Mouse (Mus musculus): ENCODE results near the gene Mrpl51. TPM values are rescaled to one million over a fixed set of nuclear protein-coding genes. Genes with fewer than 3 reads are reported as not detected.
A peak's percentile ranks its signal among the peaks of the same experiment; 100 is the strongest.

Gene Mrpl51
- total and polyA plus RNA-seq, 3 experiments = 166 to 343 (median 303) TPM

GRCm38 (mm10) chr6:125145479-125145951 lies 46.1 kb upstream of the Mrpl51 start:
- Histone ChIP-seq H3K4me3 (peak overlapping the region; percentile 95), H3K27me3 (ENCODE audit: control insufficient read depth, insufficient read depth, low read length) (no peaks in the 10 kb centered on the region), H3K27ac (peak overlapping the region; percentile 90), H3K79me2 (replicated peaks; ENCODE audit: control insufficient read depth, insufficient read depth, low read length) (peaks cover 2% of the 10 kb centered on the region), H3K36me3 (ENCODE audit: control insufficient read depth, insufficient read depth, low read length) (peaks cover 3% of the 10 kb centered on the region; the same call in 1 of the 2 replicates), H3K4me1 (ENCODE audit: control insufficient read depth, insufficient read depth, low read length) (peaks cover 32% of the 10 kb centered on the region), H3K9ac (ENCODE audit: low read depth, low read length) (peak overlapping the region; percentile 94)
- TF ChIP-seq CTCF (IDR thresholded peaks at IDR 0.05) (no peak), POLR2A (IDR thresholded peaks at IDR 0.05; ENCODE audit: insufficient read depth, low read depth, low read length) (no peak), EP300 (IDR thresholded peaks at IDR 0.05; ENCODE audit: insufficient read depth, low read depth, low read length) (no peak)
- WGBS = under 1% methylated on average over 35 of the region's 35 CpGs
- DNase-seq = peak in 1 of 2 experiments; percentile 55
- intact Hi-C loops (cut with DNase I) = no loop called here

GRCm38 (mm10) chr6:125146148-125146547 lies 45.5 kb upstream of the Mrpl51 start:
- peak overlapping the region; percentile 89 for H3K27ac ChIP-seq
- peaks cover 3% of the 10 kb centered on the region; the same call in 1 of the 2 replicates for H3K36me3 ChIP-seq (ENCODE audit: control insufficient read depth, insufficient read depth, low read length)
- no peak for TF ChIP-seq EP300 (IDR thresholded peaks at IDR 0.05; ENCODE audit: insufficient read depth, low read depth, low read length)
- TF ChIP-seq POLR2A (IDR thresholded peaks at IDR 0.05; ENCODE audit: insufficient read depth, low read depth, low read length) = no peak
- no peak for TF ChIP-seq CTCF (IDR thresholded peaks at IDR 0.05)
- H3K4me3 ChIP-seq = peak overlapping the region; percentile 95
- H3K4me1 ChIP-seq (ENCODE audit: control insufficient read depth, insufficient read depth, low read length) = peaks cover 32% of the 10 kb centered on the region
- DNase-seq = peak in 1 of 2 experiments; percentile 14
- H3K79me2 ChIP-seq (replicated peaks; ENCODE audit: control insufficient read depth, insufficient read depth, low read length) = peaks cover 2% of the 10 kb centered on the region
- 21% methylated on average over 7 of the region's 7 CpGs for WGBS
- intact Hi-C loops (cut with DNase I) = loop anchor here (2.0 kb wide), 1 partner anchor 15 kb away; no protein-coding TSS in a partner anchor
- peak overlapping the region; percentile 23; the same call in 1 of the 2 replicates for H3K9ac ChIP-seq (ENCODE audit: low read depth, low read length)
- no peaks in the 10 kb centered on the region for H3K27me3 ChIP-seq (ENCODE audit: control insufficient read depth, insufficient read depth, low read length)

GRCm38 (mm10) chr6:125146797-125147196 lies 44.8 kb upstream of the Mrpl51 start:
- intact Hi-C loops (cut with DNase I) = loop anchor here (2.0 kb wide), 1 partner anchor 14 kb away; no protein-coding TSS in a partner anchor
- H3K79me2 ChIP-seq (replicated peaks; ENCODE audit: control insufficient read depth, insufficient read depth, low read length) = peaks cover 2% of the 10 kb centered on the region

GRCm38 (mm10) chr6:125147329-125147728 lies 44.3 kb upstream of the Mrpl51 start:
- intact Hi-C loops (cut with DNase I) = loop anchor here (2.0 kb wide), 1 partner anchor 13 kb away; no protein-coding TSS in a partner anchor
- H3K27me3 ChIP-seq (ENCODE audit: control insufficient read depth, insufficient read depth, low read length) = no peaks in the 10 kb centered on the region
- peak overlapping the region; percentile 95 for H3K4me3 ChIP-seq
- H3K36me3 ChIP-seq (ENCODE audit: control insufficient read depth, insufficient read depth, low read length) = peaks cover 3% of the 10 kb centered on the region; the same call in 1 of the 2 replicates
- peak overlapping the region; percentile 89 for H3K27ac ChIP-seq
- 38% methylated on average over 10 of the region's 10 CpGs for WGBS
- DNase-seq = no peak
- TF ChIP-seq CTCF (IDR thresholded peaks at IDR 0.05) (no peak), EP300 (IDR thresholded peaks at IDR 0.05; ENCODE audit: insufficient read depth, low read depth, low read length) (no peak), POLR2A (IDR thresholded peaks at IDR 0.05; ENCODE audit: insufficient read depth, low read depth, low read length) (no peak)
- peak overlapping the region; percentile 40 for H3K9ac ChIP-seq (ENCODE audit: low read depth, low read length)
- peaks cover 32% of the 10 kb centered on the region for H3K4me1 ChIP-seq (ENCODE audit: control insufficient read depth, insufficient read depth, low read length)
- H3K79me2 ChIP-seq (replicated peaks; ENCODE audit: control insufficient read depth, insufficient read depth, low read length) = peaks cover 2% of the 10 kb centered on the region

More at GRCm38 (mm10) chr6:125146797-125147196, 44.8 kb upstream of the Mrpl51 start:
- H3K27me3 ChIP-seq (ENCODE audit: control insufficient read depth, insufficient read depth, low read length) = no peaks in the 10 kb centered on the region
- peaks cover 32% of the 10 kb centered on the region for H3K4me1 ChIP-seq (ENCODE audit: control insufficient read depth, insufficient read depth, low read length)
- TF ChIP-seq POLR2A (IDR thresholded peaks at IDR 0.05; ENCODE audit: insufficient read depth, low read depth, low read length) (no peak), CTCF (IDR thresholded peaks at IDR 0.05) (no peak), EP300 (IDR thresholded peaks at IDR 0.05; ENCODE audit: insufficient read depth, low read depth, low read length) (0 out of 2 replicates have a peak, but pooled peaks have one; percentile 42)
- H3K9ac ChIP-seq (ENCODE audit: low read depth, low read length) = peak overlapping the region; percentile 40; the same call in 1 of the 2 replicates
- H3K4me3 ChIP-seq = peak overlapping the region; percentile 95
- WGBS = 13% methylated on average over 4 of the region's 4 CpGs
- peaks cover 3% of the 10 kb centered on the region; the same call in 1 of the 2 replicates for H3K36me3 ChIP-seq (ENCODE audit: control insufficient read depth, insufficient read depth, low read length)
- peak; percentile 59 to 73 for DNase-seq
- peak overlapping the region; percentile 89 for H3K27ac ChIP-seq

- Histone ChIP-seq H3K36me3 (ENCODE audit: control insufficient read depth, insufficient read depth, low read length) (peaks cover 3% of the 10 kb centered on the region; the same call in 1 of the 2 replicates), H3K4me1 (ENCODE audit: control insufficient read depth, insufficient read depth, low read length) (peaks cover 32% of the 10 kb centered on the region), H3K9ac (ENCODE audit: low read depth, low read length) (peak overlapping the region; percentile 28), H3K27ac (peak overlapping the region; percentile 89), H3K4me3 (peak overlapping the region; percentile 3; the same call in 1 of the 2 replicates), H3K79me2 (replicated peaks; ENCODE audit: control insufficient read depth, insufficient read depth, low read length) (peaks cover 5% of the 10 kb centered on the region), H3K27me3 (ENCODE audit: control insufficient read depth, insufficient read depth, low read length) (no peaks in the 10 kb centered on the region)
- peak; percentile 50; the same call in 1 of the 2 replicates for TF ChIP-seq POLR2A (IDR thresholded peaks at IDR 0.05; ENCODE audit: insufficient read depth, low read depth, low read length)
- TF ChIP-seq CTCF (IDR thresholded peaks at IDR 0.05) = no peak
- peak; percentile 82; the same call in 1 of the 2 replicates for TF ChIP-seq EP300 (IDR thresholded peaks at IDR 0.05; ENCODE audit: insufficient read depth, low read depth, low read length)
- DNase-seq = peak in 1 of 2 experiments; percentile 84
- 8% methylated on average over 18 of the region's 18 CpGs for WGBS
- intact Hi-C loops (cut with DNase I) = no loop called here
These were observed 43.2 kb upstream of the Mrpl51 start for GRCm38 (mm10) chr6:125148251-125148925.
